Comparison of ENCODE assay signal across 13 mouse cellular contexts in genomic region chr9:120219411-120219810, GRCm38 (mm10).
"Had no signal": no experiment of that assay in that cellular context is flagged by ENCODE, and none has a peak within 500 bp of the region (broad histone marks: within the 10 kb centered on the region; RNA-seq: fewer than 3 reads in every experiment).

No protein-coding gene starts in this region.

- H3K9ac ChIP-seq: kidney, embryonic 15.5 days; limb, embryonic 15.5 days; liver, embryonic 12.5 days; lung, embryonic 14.5 days; midbrain, embryonic 12.5 days; neural tube, embryonic 13.5 days had no signal

- H3K4me3 ChIP-seq: kidney, embryonic 15.5 days; left cerebral cortex, adult 2 months; limb, embryonic 15.5 days; liver, embryonic 12.5 days; midbrain, embryonic 12.5 days; neural tube, embryonic 13.5 days had no signal

- DNase-seq: kidney, postnatal 25 days; lung, embryonic 14.5 days; lung, postnatal 10 days; lung, postnatal 4 days; right cerebral cortex, postnatal 14 days had no signal

- H3K9me3 ChIP-seq: kidney, embryonic 15.5 days; limb, embryonic 15.5 days; liver, embryonic 12.5 days; midbrain, embryonic 12.5 days; neural tube, embryonic 13.5 days had no signal

- H3K4me2 ChIP-seq: kidney, embryonic 15.5 days; limb, embryonic 15.5 days; liver, embryonic 12.5 days; lung, embryonic 14.5 days; midbrain, embryonic 12.5 days; neural tube, embryonic 13.5 days had no signal

- H3K27ac ChIP-seq: kidney, embryonic 15.5 days; left cerebral cortex, adult 2 months; limb, embryonic 15.5 days; liver, embryonic 12.5 days; midbrain, embryonic 12.5 days; neural tube, embryonic 13.5 days; stomach, postnatal 0 days had no signal

- ATAC-seq: liver, embryonic 12.5 days; midbrain, embryonic 16.5 days had no signal

- H3K4me1 ChIP-seq: kidney, embryonic 15.5 days; liver, embryonic 12.5 days had no signal

- H3K36me3 ChIP-seq: kidney, embryonic 15.5 days; limb, embryonic 15.5 days; liver, embryonic 12.5 days; midbrain, embryonic 12.5 days; neural tube, embryonic 13.5 days had no signal

- H3K27me3 ChIP-seq: kidney, embryonic 15.5 days; liver, embryonic 12.5 days; midbrain, embryonic 12.5 days; neural tube, embryonic 13.5 days had no signal
